Mouse (Mus musculus) cerebellum, adult 2 months (tissue): Measurements from ENCODE around the gene Pex26.

Experiments used
- CTCF ChIP-seq: fragments of 200-500 bp; IDR thresholded peaks from 2 replicates; pipeline ENCODE4 v1.5.1; 2011; ENCODE audit warnings: low read depth, mild to moderate bottlenecking, control low read depth, low read length, moderate library complexity, borderline replicate concordance; ENCODE audit not compliant: insufficient read depth
- POLR2A ChIP-seq: fragments of 200-500 bp; IDR thresholded peaks from 2 replicates; pipeline ENCODE4 v1.6.1; 2011; ENCODE audit warnings: low read length, control low read depth, borderline replicate concordance; ENCODE audit not compliant: insufficient read depth

GRCm38 (mm10) chr6:121224067-121224466 is 40.6 kb downstream of the Pex26 start:
- no peak for TF ChIP-seq CTCF
- TF ChIP-seq POLR2A: no peak
